In the genomic region with DNA sequence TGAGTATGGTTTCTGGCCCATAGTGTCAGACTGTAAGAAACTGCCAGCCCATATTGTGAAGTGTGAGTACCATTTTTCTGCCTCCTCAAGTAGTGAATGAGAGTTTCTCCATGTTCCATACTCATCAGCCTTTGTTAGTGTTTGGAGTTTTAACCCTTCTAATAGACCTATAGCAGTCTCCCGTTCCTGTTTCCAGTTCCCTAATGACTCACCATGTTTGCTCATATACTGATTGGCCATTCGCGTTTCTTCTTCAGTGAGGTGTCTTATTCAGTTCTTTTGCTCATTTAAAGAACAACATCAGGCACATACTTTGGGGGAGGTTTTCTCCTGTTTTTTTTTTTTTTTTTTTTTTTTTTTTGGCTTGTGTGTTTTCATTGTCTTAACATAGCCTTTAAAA, we compare ENCODE assay signal across 28 mouse cellular contexts. TPM values are rescaled to one million over a fixed set of nuclear protein-coding genes. Genes with fewer than 3 reads are reported as not detected.
"Had no signal": no experiment of that assay in that cellular context is flagged by ENCODE, and none has a peak within 500 bp of the region (broad histone marks: within the 10 kb centered on the region; RNA-seq: fewer than 3 reads in every experiment).

No protein-coding gene starts in this region.

- DNase-seq: gastrocnemius, adult 2 months; gastrocnemius, postnatal 10 days; gastrocnemius, postnatal 25 days; heart, adult 2 months; heart, postnatal 10 days; heart, postnatal 4 days; kidney, adult 18-20 months; kidney, adult 8-10 months; kidney, postnatal 10 days; kidney, postnatal 25 days; kidney, postnatal 4 days; liver; liver, embryonic 13.5 days had no signal

- H3K9me3 ChIP-seq: heart, embryonic 12.5 days; hindbrain, embryonic 10.5 days; hindbrain, embryonic 12.5 days; intestine, embryonic 15.5 days; limb, embryonic 10.5 days; limb, embryonic 12.5 days; liver, embryonic 13.5 days had no signal

- H3K27me3 ChIP-seq: heart, embryonic 12.5 days; hindbrain, embryonic 12.5 days; intestine, embryonic 15.5 days; liver, embryonic 13.5 days had no signal

- H3K36me3 ChIP-seq: heart, embryonic 12.5 days; hindbrain, embryonic 10.5 days; hindbrain, embryonic 12.5 days; intestine, embryonic 15.5 days; limb, embryonic 10.5 days; limb, embryonic 12.5 days; liver, embryonic 13.5 days had no signal

- H3K4me2 ChIP-seq: heart, embryonic 12.5 days; hindbrain, embryonic 12.5 days; hindbrain, embryonic 14.5 days; intestine, embryonic 15.5 days; limb, embryonic 12.5 days; liver, embryonic 11.5 days; liver, embryonic 13.5 days had no signal

- H3K4me1 ChIP-seq: heart, embryonic 12.5 days; intestine, embryonic 15.5 days; limb, embryonic 10.5 days; limb, embryonic 12.5 days; liver, embryonic 13.5 days had no signal

- H3K4me3 ChIP-seq: gastrocnemius, adult 2 months; heart, adult 2 months; heart, embryonic 12.5 days; hindbrain, embryonic 10.5 days; hindbrain, embryonic 12.5 days; intestine, embryonic 15.5 days; layer of hippocampus, adult 2 months; left cerebral cortex, adult 2 months; limb, embryonic 10.5 days; limb, embryonic 12.5 days; liver, embryonic 13.5 days had no signal

- H3K27ac ChIP-seq: gastrocnemius, adult 2 months; heart, adult 2 months; hindbrain, embryonic 12.5 days; hindbrain, embryonic 14.5 days; intestine, embryonic 15.5 days; layer of hippocampus, adult 2 months; left cerebral cortex, adult 2 months; limb, embryonic 10.5 days; limb, embryonic 12.5 days; liver, embryonic 13.5 days had no signal

- H3K9ac ChIP-seq: heart, embryonic 12.5 days; hindbrain, embryonic 12.5 days; hindbrain, embryonic 14.5 days; intestine, embryonic 15.5 days; limb, embryonic 12.5 days; liver, embryonic 13.5 days had no signal

- ATAC-seq: hindbrain, embryonic 16.5 days; inflammation-experienced regulatory T-cells, adult 6 months; intestine, embryonic 15.5 days; intestine, postnatal 0 days had no signal

RNA-seq across cellular contexts. Expression of gene Pcare, which starts 18.0 kb away (rescaled TPM):
- polyA plus RNA-seq: heart, embryonic 12.5 days; heart, embryonic 14.5 days; hindbrain, embryonic 10.5 days; hindbrain, embryonic 12.5 days; hindbrain, embryonic 14.5 days; inflammation-experienced regulatory T-cells, adult 6 months; intestine, embryonic 15.5 days; intestine, postnatal 0 days; kidney, embryonic 14.5 days; limb, embryonic 10.5 days; limb, embryonic 12.5 days; liver, embryonic 11.5 days had no signal
